Mouse (Mus musculus) midbrain, embryonic 11.5 days (tissue): ENCODE data around the gene Nop53. TPM values are rescaled to one million over a fixed set of nuclear protein-coding genes. Genes with fewer than 3 reads are reported as not detected.

Source experiments
- ATAC-seq: fragments of 200-750 bp; cut with Nextera tagmentation; 2 replicates; pipeline ENCODE4 v1.8.0; 2017; ENCODE audit warnings: moderate TSS enrichment, moderate library complexity; ENCODE audit not compliant: low FRiP score
- DNase-seq: peaks from one replicate; pipeline ENCODE4 v3.0.0; 2015; ENCODE audit warnings: low spot score; ENCODE audit errors: missing footprints
- H3K27ac ChIP-seq: fragments of 300-500 bp; sonication (generic); 2 replicates; pipeline ENCODE4 v1.5.1; 2014; ENCODE audit warnings: low read depth, low read length
- H3K27me3 ChIP-seq: fragments of 300-500 bp; sonication (generic); 2 replicates; pipeline ENCODE4 v1.6.1; 2014; ENCODE audit warnings: mild to moderate bottlenecking, low read length, moderate library complexity, mixed read lengths; ENCODE audit not compliant: control insufficient read depth, insufficient read depth
- H3K36me3 ChIP-seq: fragments of 300-500 bp; sonication (generic); 2 replicates; pipeline ENCODE4 v1.6.1; 2014; ENCODE audit warnings: mild to moderate bottlenecking, low read length, moderate library complexity, mixed read lengths; ENCODE audit not compliant: control insufficient read depth, insufficient read depth
- H3K4me1 ChIP-seq: fragments of 300-500 bp; sonication (generic); 2 replicates; pipeline ENCODE4 v1.6.1; 2014; ENCODE audit warnings: low read length; ENCODE audit not compliant: control insufficient read depth, insufficient read depth
- H3K4me2 ChIP-seq: fragments of 300-500 bp; sonication (generic); 2 replicates; pipeline ENCODE4 v1.6.1; 2014; ENCODE audit warnings: mild to moderate bottlenecking, moderate library complexity
- H3K4me3 ChIP-seq: fragments of 300-500 bp; sonication (generic); 2 replicates; pipeline ENCODE4 v1.5.1; 2014; ENCODE audit warnings: low read depth, low read length
- H3K9ac ChIP-seq: fragments of 300-500 bp; sonication (generic); 2 replicates; pipeline ENCODE4 v1.6.1; 2014; ENCODE audit warnings: low read length
- H3K9me3 ChIP-seq: fragments of 300-500 bp; sonication (generic); 2 replicates; pipeline ENCODE4 v1.6.1; 2016; ENCODE audit warnings: low read length; ENCODE audit not compliant: control insufficient read depth
- WGBS: fragments of 180-500 bp; shearing (Covaris S2); extraction: QIAGEN DNeasy Blood & Tissue Kit; methylation state at CpG from one replicate; pipeline ENCODE4 v1.1.7; 2014; 5-methylcytosine and 5-hydroxymethylcytosine counted together
- polyA plus RNA-seq: library from polyadenylated mRNA; unstranded; fragments of >200 nt; fragmentation: Nextera tagmentation; extraction: Ambion mirVana; gene quantifications from 2 replicates; pipeline ENCODE4 v1.2.1, GENCODE M21; 2014

The Nop53 gene
- polyA plus RNA-seq, 1 experiment from 2014 or later: 186 TPM

- DNase-seq: no peak
- Histone ChIP-seq H3K27me3 (no peaks in the 10 kb centered on the region), H3K36me3 (no peaks in the 10 kb centered on the region), H3K27ac (no peak overlapping the region), H3K4me2 (no peak overlapping the region), H3K4me1 (peaks cover 3% of the 10 kb centered on the region), H3K9me3 (no peaks in the 10 kb centered on the region), H3K9ac (no peak overlapping the region), H3K4me3 (no peak overlapping the region)
- no peak for ATAC-seq
- WGBS: 94% methylated on average over 13 of the region's 13 CpGs
Measured at GRCm38 (mm10) chr7:15953307-15954074, 7.6 kb upstream of the Nop53 start.

- DNase-seq: no peak
- Histone ChIP-seq H3K4me3 (no peak overlapping the region), H3K4me2 (no peak overlapping the region), H3K9ac (no peak overlapping the region), H3K36me3 (no peaks in the 10 kb centered on the region), H3K4me1 (peaks cover 3% of the 10 kb centered on the region), H3K9me3 (no peaks in the 10 kb centered on the region), H3K27me3 (no peaks in the 10 kb centered on the region), H3K27ac (no peak overlapping the region)
- WGBS: 82% methylated on average over 3 of the region's 3 CpGs
- no peak for ATAC-seq
Measured at GRCm38 (mm10) chr7:15952416-15952815, 6.5 kb upstream of the Nop53 start.

- 87% methylated on average over 15 of the region's 15 CpGs for WGBS
- Histone ChIP-seq H3K27me3 (no peaks in the 10 kb centered on the region), H3K9ac (no peak overlapping the region), H3K27ac (no peak overlapping the region), H3K4me2 (no peak overlapping the region), H3K4me1 (peaks cover 5% of the 10 kb centered on the region), H3K36me3 (no peaks in the 10 kb centered on the region), H3K4me3 (no peak overlapping the region), H3K9me3 (no peaks in the 10 kb centered on the region)
- ATAC-seq: no peak
- no peak for DNase-seq
Measured at GRCm38 (mm10) chr7:15950008-15950407, 4.1 kb upstream of the Nop53 start.

- Histone ChIP-seq H3K4me3 (no peak overlapping the region), H3K4me2 (no peak overlapping the region), H3K36me3 (no peaks in the 10 kb centered on the region), H3K27ac (no peak overlapping the region), H3K4me1 (peaks cover 12% of the 10 kb centered on the region), H3K27me3 (no peaks in the 10 kb centered on the region), H3K9me3 (no peaks in the 10 kb centered on the region), H3K9ac (no peak overlapping the region)
- DNase-seq (no peak), ATAC-seq (no peak)
- 82% methylated on average over 7 of the region's 7 CpGs for WGBS
Measured at GRCm38 (mm10) chr7:15949216-15949790, 3.4 kb upstream of the Nop53 start.

GRCm38 (mm10) chr7:15948381-15948941, 2.6 kb upstream of the Nop53 start:
- Histone ChIP-seq H3K9ac (peak overlapping the region; percentile 41), H3K27ac (no peak overlapping the region), H3K27me3 (no peaks in the 10 kb centered on the region), H3K4me3 (peak overlapping the region; percentile 13), H3K4me2 (peak overlapping the region; percentile 39), H3K36me3 (0 out of 2 replicates have a peak, but pooled peaks cover 2% of the 10 kb centered on the region), H3K4me1 (peaks cover 12% of the 10 kb centered on the region), H3K9me3 (no peaks in the 10 kb centered on the region)
- DNase-seq: peak; percentile 94
- 4% methylated on average over 23 of the region's 23 CpGs for WGBS
- ATAC-seq: peak; percentile 58

GRCm38 (mm10) chr7:15947653-15948260, 1.9 kb upstream of the Nop53 start:
- H3K9ac ChIP-seq: no peak overlapping the region
- no peak overlapping the region for H3K4me3 ChIP-seq
- H3K4me2 ChIP-seq: no peak overlapping the region; the same call in 1 of the 2 replicates
- DNase-seq (no peak), ATAC-seq (no peak; the same call in 1 of the 2 replicates)
- no peaks in the 10 kb centered on the region for H3K27me3 ChIP-seq
- H3K36me3 ChIP-seq: peaks cover 5% of the 10 kb centered on the region; the same call in 1 of the 2 replicates
- no peak overlapping the region for H3K27ac ChIP-seq
- no peaks in the 10 kb centered on the region for H3K9me3 ChIP-seq
- WGBS: 45% methylated on average over 4 of the region's 4 CpGs
- H3K4me1 ChIP-seq: peaks cover 12% of the 10 kb centered on the region

- peak overlapping the region; percentile 73 for H3K4me3 ChIP-seq
- H3K4me2 ChIP-seq: peak overlapping the region; percentile 88
- no peak for DNase-seq
- peak overlapping the region; percentile 79 for H3K9ac ChIP-seq
- ATAC-seq: no peak
- WGBS: 6% methylated on average over 8 of the region's 8 CpGs
- no peak overlapping the region; the same call in 1 of the 2 replicates for H3K27ac ChIP-seq
- peaks cover 12% of the 10 kb centered on the region for H3K4me1 ChIP-seq
- peaks cover 25% of the 10 kb centered on the region for H3K36me3 ChIP-seq
- no peaks in the 10 kb centered on the region for H3K9me3 ChIP-seq
- H3K27me3 ChIP-seq: no peaks in the 10 kb centered on the region
Measured at GRCm38 (mm10) chr7:15945211-15945610, 663 bp downstream of the Nop53 start.

- 95% methylated on average over 1 of the region's 1 CpGs for whole genome bisulfite sequencing
- no peak overlapping the region for H3K9ac ChIP-seq
- ATAC-seq: no peak
- no peak overlapping the region for H3K27ac ChIP-seq
- H3K36me3 ChIP-seq: peaks cover 33% of the 10 kb centered on the region
- H3K4me2 ChIP-seq: no peak overlapping the region; the same call in 1 of the 2 replicates
- no peak overlapping the region for H3K4me3 ChIP-seq
- no peaks in the 10 kb centered on the region for H3K9me3 ChIP-seq
- peaks cover 12% of the 10 kb centered on the region for H3K4me1 ChIP-seq
- no peak for DNase-seq
- no peaks in the 10 kb centered on the region for H3K27me3 ChIP-seq
Measured at GRCm38 (mm10) chr7:15944311-15944710, 1.6 kb downstream of the Nop53 start.

- Histone ChIP-seq H3K27me3 (no peaks in the 10 kb centered on the region), H3K36me3 (peaks cover 63% of the 10 kb centered on the region), H3K4me2 (no peak overlapping the region), H3K9ac (no peak overlapping the region), H3K4me1 (no peaks in the 10 kb centered on the region), H3K4me3 (no peak overlapping the region), H3K27ac (no peak overlapping the region), H3K9me3 (no peaks in the 10 kb centered on the region; the same call in 1 of the 2 replicates)
- DNase-seq (no peak), ATAC-seq (no peak)
- 98% methylated on average over 3 of the region's 3 CpGs for WGBS
Measured at GRCm38 (mm10) chr7:15938621-15939020, 7.3 kb downstream of the Nop53 start.
